Mouse (Mus musculus) adrenal gland, adult (tissue): Measurements from ENCODE around the gene Kdm4b.

ENCODE experiments used
- DNase-seq, 2 experiments: peaks; one replicate each; pipeline ENCODE4 v3.0.0; 2022 to 2023; ENCODE audit warnings: low spot score in 1 of 2; ENCODE audit not compliant: inconsistent age in 2 of 2

The Kdm4b gene

GRCm38 (mm10) chr17:56325450-56326152 lies at the start of gene Kdm4b:
Kdm4b (plus strand) TSS chr17:56326062.
- DNase-seq: peak; percentile 100

- peak; percentile 96 to 97 for DNase-seq
Observed at GRCm38 (mm10) chr17:56276643-56277566, 49.0 kb upstream of the Kdm4b start, which contains the start of gene Ticam1. Ticam1 (minus strand) TSS chr17:56276786.

- DNase-seq: peak in 1 of 2 experiments; percentile 21
Observed at GRCm38 (mm10) chr17:56277567-56277893, 48.3 kb upstream of the Kdm4b start.

GRCm38 (mm10) chr17:56278340-56278739 lies 47.5 kb upstream of the Kdm4b start:
- DNase-seq: no peak

GRCm38 (mm10) chr17:56279481-56280155 lies 46.2 kb upstream of the Kdm4b start:
- DNase-seq: peak in 1 of 2 experiments; percentile 85

GRCm38 (mm10) chr17:56281193-56281592 lies 44.7 kb upstream of the Kdm4b start:
- DNase-seq: peak in 1 of 2 experiments; percentile 14

- no peak for DNase-seq
Observed at GRCm38 (mm10) chr17:56282802-56283201, 43.1 kb upstream of the Kdm4b start.

GRCm38 (mm10) chr17:56283316-56283715 lies 42.5 kb upstream of the Kdm4b start:
- DNase-seq: no peak

GRCm38 (mm10) chr17:56285995-56286394 lies 39.9 kb upstream of the Kdm4b start:
- peak in 1 of 2 experiments; percentile 8 for DNase-seq

- peak; percentile 77 to 90 for DNase-seq
Observed at GRCm38 (mm10) chr17:56287830-56288229, 38.0 kb upstream of the Kdm4b start.

- no peak for DNase-seq
Observed at GRCm38 (mm10) chr17:56288866-56289265, 37.0 kb upstream of the Kdm4b start.

GRCm38 (mm10) chr17:56289371-56290331 lies 36.2 kb upstream of the Kdm4b start:
- DNase-seq: peak in 1 of 2 experiments; percentile 80

- peak; percentile 97 to 100 for DNase-seq
Observed at GRCm38 (mm10) chr17:56290388-56291170, 35.3 kb upstream of the Kdm4b start.

GRCm38 (mm10) chr17:56291171-56291511 lies 34.7 kb upstream of the Kdm4b start:
- DNase-seq: peak; percentile 94 to 97

- DNase-seq: peak in 1 of 2 experiments; percentile 47
Observed at GRCm38 (mm10) chr17:56291826-56292475, 33.9 kb upstream of the Kdm4b start.

GRCm38 (mm10) chr17:56292531-56293222 lies 33.2 kb upstream of the Kdm4b start, which contains the start of gene Plin3:
Plin3 (minus strand) TSS chr17:56292873.
- peak; percentile 31 to 54 for DNase-seq

- no peak for DNase-seq
Observed at GRCm38 (mm10) chr17:56293291-56293690, 32.6 kb upstream of the Kdm4b start.

GRCm38 (mm10) chr17:56294241-56294640 lies 31.6 kb upstream of the Kdm4b start:
- no peak for DNase-seq
